Mouse (Mus musculus): ENCODE data around the gene Glipr2.

Gene Glipr2

GRCm38 (mm10) chr4:44004623-44005409, 47.6 kb downstream of the Glipr2 start:
- DNase-seq, result no peak

DNA sequence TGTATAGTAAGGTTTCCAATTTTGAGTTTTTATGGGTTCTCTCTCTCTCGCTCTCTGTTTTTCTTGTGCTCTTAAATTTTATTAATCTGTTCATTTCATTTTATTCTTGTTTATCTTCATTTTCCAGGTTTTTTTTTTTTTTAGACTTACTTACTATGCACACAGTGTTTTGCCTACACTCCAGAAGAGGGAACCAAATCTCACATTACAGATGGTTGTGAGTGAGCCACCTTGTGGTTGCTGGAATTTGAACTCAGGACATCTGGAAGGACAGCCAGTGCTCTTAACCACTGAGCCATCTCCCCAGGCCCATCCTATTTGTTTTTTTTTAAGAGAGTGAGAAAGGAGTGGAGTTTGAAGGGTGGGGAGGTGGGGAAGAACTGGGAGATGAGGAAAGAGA, 53.0 kb downstream of the Glipr2 start:
- no peak for DNase-seq

DNA sequence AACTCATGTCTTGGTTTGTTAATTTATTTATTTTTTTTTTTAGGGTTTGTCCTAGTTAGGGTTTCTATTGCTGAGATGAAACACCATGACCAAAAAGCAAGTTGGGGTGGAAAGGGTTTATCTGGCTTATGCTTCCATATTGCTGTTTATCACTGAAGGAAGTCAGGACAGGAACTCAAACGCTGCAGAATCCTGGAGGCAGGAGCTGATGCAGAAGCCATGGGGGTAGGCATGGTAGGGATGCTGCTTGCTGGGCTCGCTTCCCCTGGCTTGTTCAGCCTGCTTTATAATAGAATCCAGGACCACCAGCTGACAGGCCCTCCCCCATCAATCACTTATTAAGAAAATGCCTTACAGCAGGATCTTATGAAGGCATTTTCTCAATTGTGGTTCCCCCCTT, 53.7 kb downstream of the Glipr2 start:
- no peak for DNase-seq

GRCm38 (mm10) chr4:44011799-44012198, 54.6 kb downstream of the Glipr2 start:
- DNase-seq, result no peak

- DNase-seq, result peak; percentile 92 to 94
Measured at GRCm38 (mm10) chr4:44012376-44013367, 55.5 kb downstream of the Glipr2 start.

DNA sequence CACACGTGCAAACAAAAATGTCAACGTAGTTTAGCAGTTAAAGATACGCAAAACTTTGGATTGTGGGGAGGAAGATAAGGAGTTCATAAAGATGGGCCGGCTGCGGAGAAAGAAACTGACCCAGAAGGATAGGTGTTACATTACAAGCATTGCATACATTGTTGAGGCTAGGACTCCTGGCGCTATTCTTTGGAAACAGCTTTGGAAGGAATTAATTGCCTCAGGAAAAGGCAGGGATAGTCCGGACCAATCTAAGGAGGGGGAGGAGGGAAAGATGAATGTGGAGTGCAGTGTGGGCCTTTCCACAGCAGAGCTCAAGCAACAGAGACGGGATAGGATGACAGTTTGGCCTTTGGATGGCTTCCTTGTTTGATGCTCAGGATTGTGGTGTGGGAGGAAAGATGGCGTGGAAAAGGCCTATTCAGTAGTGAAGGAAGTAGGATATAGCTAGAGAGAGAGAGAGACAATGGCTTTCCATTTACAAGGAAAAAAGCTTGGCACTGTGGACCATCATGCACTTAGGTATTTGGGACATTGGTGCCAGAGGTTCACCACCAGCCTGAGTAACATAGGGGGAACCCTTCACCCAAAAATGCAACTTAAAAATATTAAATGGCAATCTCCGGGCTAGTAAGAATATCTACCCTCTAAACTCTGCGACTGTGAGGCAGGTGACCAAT, 56.3 kb downstream of the Glipr2 start:
- peak in 1 of 2 experiments; percentile 1 for DNase-seq

- peak in 1 of 2 experiments; percentile 2 for DNase-seq
Measured at GRCm38 (mm10) chr4:44016071-44016470, 58.9 kb downstream of the Glipr2 start.

GRCm38 (mm10) chr4:44016791-44017190, 59.6 kb downstream of the Glipr2 start:
- DNase-seq, result peak in 1 of 2 experiments; percentile 2

DNA sequence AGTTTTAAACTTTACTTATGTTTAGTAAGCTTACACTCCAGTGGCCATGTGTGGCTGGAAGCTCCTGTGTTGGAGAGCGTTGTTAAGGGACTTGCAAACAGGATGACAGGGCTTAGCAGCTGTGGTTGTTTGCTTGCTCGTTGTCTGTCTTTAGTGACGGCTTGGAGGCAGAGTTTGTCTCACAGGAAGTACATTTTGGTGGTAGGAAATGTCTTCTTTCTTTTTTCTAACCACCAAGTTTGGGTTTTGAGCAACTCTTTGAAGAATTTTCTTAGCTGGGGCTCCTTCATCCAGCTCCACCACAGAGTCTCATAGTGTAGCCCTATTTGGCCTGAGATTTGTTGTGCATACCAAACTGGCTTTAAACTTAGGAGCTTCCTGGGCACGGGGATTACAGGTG, 65.1 kb downstream of the Glipr2 start:
- DNase-seq, result peak in 1 of 2 experiments; percentile 0

DNA sequence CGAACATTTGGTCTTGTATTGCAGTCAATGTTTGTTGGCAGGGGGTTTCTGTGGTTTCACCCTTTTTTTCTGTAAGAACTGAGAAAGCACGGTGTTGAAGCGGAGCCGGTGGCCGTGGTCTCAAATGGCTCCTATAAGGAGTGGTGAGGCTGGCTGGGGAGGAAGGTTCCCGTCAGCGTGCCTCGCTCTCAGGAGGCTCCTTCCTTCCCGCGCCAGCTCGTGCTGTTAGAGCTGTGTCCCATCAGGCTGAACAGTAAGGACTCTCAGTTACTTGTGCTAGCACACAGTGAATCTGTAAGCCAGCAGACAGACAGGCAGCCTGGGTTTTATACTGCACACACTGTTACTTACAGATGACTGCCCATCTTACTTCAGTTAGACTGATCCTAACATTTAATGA, 65.6 kb downstream of the Glipr2 start:
- peak in 1 of 2 experiments; percentile 4 for DNase-seq

DNA sequence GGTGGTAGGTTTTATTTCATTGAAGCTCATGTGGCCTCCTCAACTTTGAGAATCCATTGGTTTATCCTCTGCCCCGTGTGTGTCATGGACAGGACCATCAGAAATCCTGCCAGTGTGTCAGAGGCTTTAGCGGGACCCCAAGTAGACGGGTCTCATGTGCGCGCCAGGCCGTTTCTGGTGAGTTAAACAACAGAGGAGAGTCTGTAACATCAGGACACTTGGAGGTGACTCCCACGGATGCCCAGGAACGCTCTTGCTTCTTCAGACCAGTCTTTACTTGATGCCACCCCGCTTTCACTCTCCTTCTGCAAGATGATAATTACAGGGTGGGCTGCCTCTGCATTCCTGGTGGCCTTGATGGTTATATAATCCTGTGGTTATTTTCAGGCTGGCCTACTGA, 66.5 kb downstream of the Glipr2 start:
- peak in 1 of 2 experiments; percentile 4 for DNase-seq

- peak in 1 of 2 experiments; percentile 1 for DNase-seq
Measured at GRCm38 (mm10) chr4:44024241-44024640, 67.0 kb downstream of the Glipr2 start.

DNA sequence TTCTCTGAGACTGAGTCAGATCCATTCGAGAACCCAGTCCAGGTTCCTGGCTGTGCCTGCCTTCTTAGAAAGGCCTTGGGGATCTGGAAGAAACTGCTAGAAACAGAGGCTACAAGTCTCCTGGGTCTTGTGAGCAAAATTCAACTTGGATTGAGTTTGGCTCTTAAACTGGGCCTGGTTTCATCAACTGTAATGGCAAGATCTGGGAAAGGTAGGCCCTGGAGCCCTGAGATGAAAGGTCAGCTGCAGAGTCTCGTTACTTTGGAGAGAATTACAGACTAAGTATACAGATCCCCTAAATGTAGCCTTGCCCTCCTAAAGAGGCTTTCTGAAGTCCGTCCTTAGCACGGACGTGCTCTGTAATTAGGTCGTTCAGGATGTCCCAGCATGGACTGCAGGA, 68.4 kb downstream of the Glipr2 start:
- DNase-seq, result no peak
